Mouse (Mus musculus): Measurements from ENCODE around the gene Ntrk3. TPM values are rescaled to one million over a fixed set of nuclear protein-coding genes. Genes with fewer than 3 reads are reported as not detected.

Ntrk3 gene
- total RNA-seq (2021), result 1 to 10 TPM; 1.1 to 1.5 TPM
- long read RNA-seq, experiment 1, result 0 reads
- long read RNA-seq, experiment 2, partial matches to known transcripts, result 1 of 1 reads
- long read RNA-seq, experiment 2, other reads (novel, unspliced or antisense), result 0 of 1 reads

DNA sequence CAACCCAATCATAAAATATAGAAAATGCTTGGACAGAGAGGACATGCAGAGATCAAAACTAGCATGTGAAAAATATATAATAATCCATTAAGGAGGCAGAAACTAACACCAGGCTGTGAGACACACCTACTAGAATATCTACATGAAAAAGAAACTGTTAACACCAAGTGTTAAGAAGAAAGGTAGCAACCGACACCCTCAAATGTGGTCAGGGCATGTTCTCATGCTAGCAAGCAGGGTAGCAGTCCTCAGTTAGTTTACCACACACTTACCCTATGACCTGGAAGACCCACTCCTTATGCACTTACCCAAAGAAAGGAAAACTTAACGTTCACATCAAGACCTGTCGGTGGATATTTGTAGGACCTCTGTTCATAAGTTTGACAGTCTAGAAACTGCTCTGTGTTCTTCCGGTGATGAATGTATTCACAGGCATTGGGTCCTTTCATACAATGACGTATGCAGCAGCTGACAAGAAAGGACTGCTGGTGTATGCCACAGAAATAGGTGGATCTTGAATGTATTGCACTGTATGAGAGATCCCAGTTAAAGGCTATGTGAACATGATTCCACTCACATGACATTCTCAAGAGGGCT, at the start of gene Ntrk3:
TSS of gene Ntrk3 (minus strand) at position 399 of the 597 bp plus-strand sequence.
- no peak within 1 kb of the TSS for H3K27ac ChIP-seq
- intact Hi-C loops (cut with DNase I), result no loop called here
- no peak within 1 kb of the TSS for H3K4me3 ChIP-seq

DNA sequence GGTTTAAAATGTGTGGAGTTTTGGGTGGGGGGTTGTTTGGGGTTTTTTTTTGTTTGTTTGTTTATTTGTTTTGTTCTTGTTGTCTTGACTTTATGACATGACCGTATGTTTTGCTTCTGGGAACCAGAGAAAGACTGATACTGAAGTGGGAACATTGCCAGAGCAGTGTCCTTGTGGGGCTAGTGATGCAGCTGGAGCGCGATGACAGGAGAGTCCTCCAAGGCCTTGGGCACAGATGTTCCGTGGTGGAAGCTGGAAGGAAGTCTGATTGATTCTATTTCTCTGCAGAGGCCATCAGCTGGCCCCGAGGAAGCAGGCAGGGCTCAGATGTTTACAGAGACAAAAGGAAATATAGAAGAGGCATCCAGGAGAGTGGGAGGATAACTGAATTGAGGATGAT, 48.1 kb upstream of the Ntrk3 start:
- no peak for TF ChIP-seq CTCF (IDR thresholded peaks at IDR 0.05)
- no peak overlapping the region for H3K27ac ChIP-seq
- intact Hi-C loops (cut with DNase I), result no loop called here

More for the DNA sequence above, at the start of gene Ntrk3:
- TF ChIP-seq CTCF (IDR thresholded peaks at IDR 0.05), result no peak
- no peak for DNase-seq

DNA sequence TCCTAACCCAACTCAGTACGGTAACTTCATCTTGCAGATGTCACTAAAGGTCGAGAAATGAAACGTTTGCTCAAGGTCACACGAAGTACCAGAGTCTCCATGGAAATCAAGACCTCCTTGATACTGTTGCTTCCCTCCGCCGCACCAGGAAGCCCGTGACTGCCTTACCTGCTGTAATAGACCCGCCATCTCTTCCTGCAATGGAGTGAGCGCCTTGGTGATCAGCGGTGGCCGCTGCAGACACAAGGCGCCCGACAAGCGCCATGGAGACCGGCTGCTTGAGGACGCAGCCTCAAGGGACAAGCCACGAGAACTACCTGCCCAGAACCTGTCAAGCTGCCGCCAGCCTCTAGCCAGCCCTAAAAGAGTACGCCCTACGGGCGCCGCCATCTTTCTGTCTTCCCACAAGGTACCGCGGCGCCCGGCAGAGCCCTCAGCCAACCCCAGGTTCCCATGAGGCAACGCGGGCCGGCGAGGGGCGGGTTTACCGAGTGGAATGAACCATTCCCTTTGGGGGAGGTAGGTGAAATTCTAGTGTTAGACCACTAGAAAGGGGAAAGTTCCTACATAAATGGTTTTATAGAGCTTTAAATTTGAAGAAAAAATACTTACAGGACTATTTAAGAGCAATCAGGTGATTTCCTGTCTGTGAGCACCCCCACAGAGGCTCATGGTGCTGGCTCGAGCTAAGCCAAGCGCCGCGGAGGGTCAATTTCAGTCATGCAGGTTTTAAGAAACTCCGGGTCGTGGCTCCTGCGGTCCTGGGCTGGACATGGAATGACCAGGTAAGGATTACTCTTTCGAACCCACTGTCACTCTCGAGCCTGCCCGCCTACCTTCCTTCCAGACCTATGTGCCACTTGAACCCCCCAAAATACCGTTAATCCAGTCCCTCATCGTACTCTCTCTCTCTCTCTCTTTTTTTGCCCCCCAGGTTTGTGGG, 45.1 kb upstream of the Ntrk3 start, which contains the start of the genes Mrps11 and Mrpl46:
TSS of gene Mrps11 (plus strand) at position 481 of the 943 bp plus-strand sequence.
TSS of gene Mrpl46 (minus strand) at position 893 of the 943 bp plus-strand sequence.
- DNase-seq, result peak; percentile 92
- Histone ChIP-seq H3K4me3 (peak within 1 kb of the TSS; percentile 76), H3K27ac (peak within 1 kb of the TSS; percentile 93)
- intact Hi-C loops (cut with DNase I), result loop anchor here (5.0 kb wide), 1 partner anchor 609 kb away; the partner anchor contains the start of gene Fanci
- no peak; the same call in 1 of the 2 replicates for TF ChIP-seq CTCF (IDR thresholded peaks at IDR 0.05)

More for the DNA sequence above, 48.1 kb upstream of the Ntrk3 start:
- H3K4me3 ChIP-seq, result no peak overlapping the region
- DNase-seq, result no peak

DNA sequence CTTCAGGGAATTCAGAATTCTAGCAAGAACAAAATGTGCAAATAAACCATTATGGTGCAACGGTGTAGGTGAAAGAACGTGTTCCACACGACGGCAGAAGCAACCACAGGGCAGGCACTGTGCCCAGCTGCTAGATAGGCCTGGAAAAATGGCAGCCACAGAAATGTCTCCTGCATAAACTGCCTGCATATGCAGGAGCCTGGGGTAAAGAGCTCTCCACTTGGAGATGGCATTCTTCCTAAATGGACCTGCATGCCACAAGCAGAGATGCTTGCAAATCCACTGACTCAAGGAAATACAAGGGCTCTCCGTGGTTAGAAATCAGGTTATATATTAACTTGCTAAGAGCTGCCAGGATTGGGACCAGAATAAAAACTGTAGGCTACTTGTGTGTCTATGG, 40.9 kb upstream of the Ntrk3 start:
- DNase-seq, result no peak
- no peak for TF ChIP-seq CTCF (IDR thresholded peaks at IDR 0.05)
- no peak overlapping the region for H3K27ac ChIP-seq
- no peak overlapping the region for H3K4me3 ChIP-seq
- intact Hi-C loops (cut with DNase I), result no loop called here

DNA sequence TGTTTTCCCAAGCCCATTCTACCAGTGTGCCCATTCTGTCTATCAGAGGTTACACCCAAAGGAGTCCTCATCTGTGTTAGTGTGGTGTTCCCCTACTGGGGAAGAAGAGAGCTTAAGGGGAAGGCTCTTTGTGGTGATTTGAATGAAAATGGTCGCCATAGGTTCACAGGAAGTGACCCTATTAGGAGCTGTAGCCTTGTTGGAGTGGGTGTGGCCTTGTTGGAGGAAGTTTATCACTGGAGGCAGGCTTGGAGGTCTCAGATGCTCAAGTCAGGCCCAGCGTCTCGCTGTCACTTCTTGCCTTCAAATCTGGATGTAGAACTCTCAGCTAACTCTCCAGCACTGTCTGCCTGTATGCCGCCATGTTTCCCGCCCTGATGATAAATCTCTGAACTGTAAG, 33.1 kb upstream of the Ntrk3 start:
- Histone ChIP-seq H3K27ac (no peak overlapping the region), H3K4me3 (no peak overlapping the region)
- no peak for TF ChIP-seq CTCF (IDR thresholded peaks at IDR 0.05)
- intact Hi-C loops (cut with DNase I), result no loop called here
- DNase-seq, result no peak

DNA sequence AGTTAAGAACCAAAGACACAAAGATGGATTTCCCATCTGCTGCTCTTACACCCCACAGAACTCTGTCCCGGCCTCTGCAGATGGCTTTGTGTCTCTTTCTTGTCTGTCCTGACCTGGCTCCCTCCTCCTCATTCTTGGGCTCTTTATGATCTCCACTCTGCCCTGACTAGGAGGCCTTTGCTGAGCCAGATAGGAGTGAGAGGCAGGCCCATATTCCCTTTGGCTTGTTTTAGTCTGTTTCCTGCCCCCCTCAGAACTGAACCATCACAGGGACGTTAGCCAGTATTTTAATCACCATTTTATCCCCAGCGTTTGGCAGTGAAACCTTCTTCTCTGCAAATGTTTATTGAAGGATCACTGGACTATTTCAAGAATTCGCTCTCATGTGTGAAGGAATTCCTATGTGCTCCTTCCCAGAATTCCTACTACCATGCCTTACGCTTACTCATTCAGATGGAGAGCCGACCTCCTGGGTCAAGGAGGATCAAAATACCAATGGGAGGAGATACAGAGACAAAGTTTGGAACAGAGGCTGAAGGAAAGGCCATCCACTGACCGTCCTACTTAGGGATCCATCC, 31.4 kb upstream of the Ntrk3 start:
- no peak for DNase-seq
- intact Hi-C loops (cut with DNase I), result no loop called here
- Histone ChIP-seq H3K27ac (no peak overlapping the region), H3K4me3 (no peak overlapping the region)
- TF ChIP-seq CTCF (IDR thresholded peaks at IDR 0.05), result no peak

DNA sequence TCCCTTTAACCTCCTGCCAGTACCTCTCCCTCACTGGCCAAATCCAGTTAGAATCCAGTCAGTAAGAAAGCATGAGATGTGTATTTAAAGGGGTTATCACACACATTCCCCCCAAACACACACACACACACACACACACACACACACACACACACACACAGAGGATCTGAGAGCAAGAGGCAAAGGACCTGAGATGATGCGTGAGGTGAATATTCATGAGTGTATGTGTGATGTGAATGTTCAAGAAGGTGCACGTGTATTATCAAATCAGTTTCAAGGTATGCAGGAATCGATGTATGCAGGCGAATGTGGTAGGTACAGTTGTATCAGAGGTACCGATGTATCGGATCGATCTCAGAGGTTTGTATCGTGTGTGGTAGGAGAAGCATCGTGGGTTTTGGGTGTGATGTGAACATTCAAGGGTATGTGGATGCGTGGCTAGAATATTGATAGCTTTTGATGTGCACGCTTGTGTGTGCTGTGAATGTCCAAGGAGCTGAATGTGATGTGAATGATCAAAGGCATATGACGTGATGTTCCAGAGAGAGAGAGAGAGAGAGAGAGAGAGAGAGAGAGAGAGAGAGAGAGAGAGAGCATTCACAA, 30.2 kb upstream of the Ntrk3 start:
- TF ChIP-seq CTCF (IDR thresholded peaks at IDR 0.05), result no peak
- no peak overlapping the region for H3K27ac ChIP-seq
- no peak overlapping the region for H3K4me3 ChIP-seq
- DNase-seq, result no peak
- intact Hi-C loops (cut with DNase I), result no loop called here

DNA sequence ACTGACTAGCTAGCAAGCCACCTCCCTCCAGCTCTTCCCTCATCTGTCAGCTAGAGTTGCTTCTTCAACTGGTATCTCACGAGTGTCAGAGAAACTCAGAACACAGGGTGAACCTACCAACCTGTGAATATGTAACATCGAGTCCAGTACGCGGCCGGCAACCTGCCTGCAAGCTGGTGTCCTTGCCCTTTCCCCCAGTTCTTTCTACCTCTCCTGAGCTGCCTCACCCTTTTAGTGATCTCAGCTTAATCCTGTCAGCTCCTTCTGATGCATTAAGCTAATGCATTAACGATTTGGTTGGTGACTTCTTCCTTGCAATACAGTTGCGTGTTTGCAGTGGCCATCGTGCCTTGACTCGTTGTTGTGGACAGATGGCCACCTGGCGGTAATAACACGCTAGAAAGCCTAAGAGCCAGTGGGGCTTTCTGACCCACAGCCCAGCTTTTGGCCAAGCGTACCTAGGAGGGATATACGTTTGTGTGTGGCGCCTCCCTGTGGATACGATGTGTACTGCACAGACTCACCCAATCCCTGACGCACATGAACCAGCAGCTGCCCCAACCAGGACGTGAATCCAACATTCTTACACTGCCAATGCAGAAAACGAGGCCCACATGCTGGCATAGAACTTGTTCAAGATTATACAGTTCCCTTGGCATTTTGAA, 28.3 kb upstream of the Ntrk3 start:
- TF ChIP-seq CTCF (IDR thresholded peaks at IDR 0.05), result peak; percentile 65
- Histone ChIP-seq H3K27ac (no peak overlapping the region), H3K4me3 (no peak overlapping the region)
- intact Hi-C loops (cut with DNase I), result no loop called here
- DNase-seq, result peak; percentile 43

DNA sequence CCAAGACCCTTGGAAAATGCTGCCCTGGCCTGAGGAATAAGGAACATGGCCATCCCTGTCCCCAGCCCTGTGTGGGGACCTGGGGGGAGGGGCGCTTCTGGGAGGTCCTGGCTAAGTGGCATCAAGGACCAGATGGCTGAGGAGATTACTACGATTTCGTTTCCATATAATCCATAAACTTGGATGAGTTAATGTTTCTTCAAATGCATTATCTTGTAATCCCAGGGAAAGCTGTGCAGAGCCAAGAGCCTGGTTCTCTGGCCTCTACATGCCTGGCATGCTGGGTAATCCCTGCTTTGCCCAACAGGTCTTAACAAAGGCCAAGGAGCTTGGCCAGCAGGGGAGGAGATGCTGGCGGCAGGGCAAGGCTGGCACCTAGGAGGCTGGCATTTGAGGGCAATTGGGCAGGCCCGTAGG, 27.4 kb upstream of the Ntrk3 start:
- no peak overlapping the region for H3K27ac ChIP-seq
- H3K4me3 ChIP-seq, result no peak overlapping the region
- TF ChIP-seq CTCF (IDR thresholded peaks at IDR 0.05), result no peak
- intact Hi-C loops (cut with DNase I), result no loop called here
- no peak for DNase-seq

DNA sequence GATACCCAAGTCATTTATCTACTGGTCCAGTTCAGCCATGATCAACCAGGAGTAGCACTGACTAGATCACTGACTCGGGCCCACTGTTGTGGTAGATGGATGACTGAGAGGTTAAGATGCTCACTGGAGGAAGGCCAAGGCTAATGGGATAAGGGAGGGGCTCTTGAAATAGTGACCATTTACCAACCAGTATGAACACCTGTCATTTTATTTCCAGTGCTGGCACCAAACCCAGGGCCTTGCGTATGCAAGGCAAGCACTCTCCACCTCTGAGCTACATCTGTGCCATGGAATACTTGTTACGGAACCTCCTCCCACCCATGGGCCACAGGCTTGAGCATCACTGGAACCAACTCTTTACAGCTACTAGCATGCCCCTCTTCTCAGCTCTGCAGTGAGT, 26.0 kb upstream of the Ntrk3 start:
- TF ChIP-seq CTCF (IDR thresholded peaks at IDR 0.05), result no peak
- intact Hi-C loops (cut with DNase I), result no loop called here
- no peak for DNase-seq
- Histone ChIP-seq H3K27ac (no peak overlapping the region), H3K4me3 (no peak overlapping the region)

DNA sequence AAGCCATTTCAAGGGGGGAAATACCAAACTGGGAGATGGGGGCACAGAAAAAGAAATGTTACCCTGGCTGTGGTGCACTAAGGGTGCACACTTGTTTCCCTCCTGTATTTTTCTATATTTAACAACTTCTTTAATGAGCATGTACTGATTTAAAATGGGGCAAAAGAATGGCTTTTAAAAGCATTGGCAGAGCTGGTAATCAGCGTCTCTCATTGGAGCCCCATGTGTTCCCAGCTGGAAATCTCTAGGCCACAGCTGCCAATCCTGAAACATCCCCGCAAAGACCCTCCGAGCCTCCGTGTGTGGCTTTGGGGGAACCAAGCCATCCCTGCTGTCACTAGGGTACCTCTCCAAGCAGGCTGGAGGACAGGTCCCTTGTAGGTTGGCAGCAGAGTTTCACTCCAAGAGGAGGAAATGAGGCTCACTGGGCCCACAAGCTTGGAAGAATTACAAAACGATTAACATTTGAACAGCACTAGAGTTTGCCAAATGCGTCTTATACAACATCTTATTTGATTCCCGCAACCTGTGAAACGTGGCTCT, 16.7 kb upstream of the Ntrk3 start:
- DNase-seq, result no peak
- intact Hi-C loops (cut with DNase I), result no loop called here
- H3K4me3 ChIP-seq, result no peak overlapping the region
- H3K27ac ChIP-seq, result no peak overlapping the region
- no peak for TF ChIP-seq CTCF (IDR thresholded peaks at IDR 0.05)

All from gastrocnemius, adult 2 months (tissue).